Mouse (Mus musculus) myocyte (in vitro differentiated cells): Measurements from ENCODE around the gene Cyp11a1. TPM values are rescaled to one million over a fixed set of nuclear protein-coding genes. Genes with fewer than 3 reads are reported as not detected.
A peak's percentile ranks its signal among the peaks of the same experiment; 100 is the strongest.

Experiments
- H3K27me3 ChIP-seq: one replicate; pipeline ENCODE4 v1.6.1; 2011; ENCODE audit not compliant: control insufficient read depth, insufficient read depth, insufficient read length
- H3K36me3 ChIP-seq: one replicate; pipeline ENCODE4 v1.6.1; 2011; ENCODE audit not compliant: control insufficient read depth, insufficient read depth
- H3K4me2 ChIP-seq: one replicate; pipeline ENCODE4 v1.6.1; 2011; ENCODE audit warnings: low read depth, control low read depth
- H3K4me3 ChIP-seq: one replicate; pipeline ENCODE4 v1.5.1; 2011; ENCODE audit warnings: mild to moderate bottlenecking, control low read depth, moderate library complexity
- H3K79me2 ChIP-seq: one replicate; pipeline ENCODE4 v1.6.1; 2011; ENCODE audit not compliant: control insufficient read depth, insufficient read depth
- H3ac ChIP-seq: one replicate; pipeline ENCODE4 v1.6.1; 2011; ENCODE audit not compliant: control insufficient read depth, insufficient read length
- CEBPB ChIP-seq: IDR thresholded peaks from 2 replicates; pipeline ENCODE4 v1.6.1; 2011; ENCODE audit warnings: mild to moderate bottlenecking, moderate library complexity; ENCODE audit not compliant: poor library complexity, insufficient read depth, severe bottlenecking
- E2F4 ChIP-seq: IDR thresholded peaks from one replicate; pipeline ENCODE4 v1.6.1; 2011; ENCODE audit warnings: mild to moderate bottlenecking, control low read depth, moderate library complexity; ENCODE audit not compliant: insufficient read depth
- MAX ChIP-seq: IDR thresholded peaks from one replicate; pipeline ENCODE4 v1.6.1; 2011; ENCODE audit warnings: low read depth, mild to moderate bottlenecking, control low read depth
- MYOD1 ChIP-seq, 3 experiments: IDR thresholded peaks; one replicate each; pipeline ENCODE4 v1.6.1; 2011; ENCODE audit warnings: control low read depth in 2 of 3, low read depth in 2 of 3, mild to moderate bottlenecking in 2 of 3, moderate library complexity in 1 of 3; ENCODE audit not compliant: insufficient read length in 2 of 3, control insufficient read depth in 1 of 3
- MYOG ChIP-seq, 3 experiments: IDR thresholded peaks; one replicate each; pipeline ENCODE4 v1.6.1; 2011; ENCODE audit warnings: control low read depth in 2 of 3, low read depth in 2 of 3, mild to moderate bottlenecking in 2 of 3; ENCODE audit not compliant: insufficient read length in 2 of 3, control insufficient read depth in 1 of 3, insufficient read depth in 1 of 3
- POLR2A ChIP-seq: IDR thresholded peaks from one replicate; pipeline ENCODE4 v1.6.1; 2011; ENCODE audit warnings: low read depth, mild to moderate bottlenecking, control low read depth, moderate library complexity; ENCODE audit not compliant: insufficient read length
- POLR2AphosphoS2 ChIP-seq: IDR thresholded peaks from one replicate; pipeline ENCODE4 v1.6.1; 2011; ENCODE audit warnings: low read depth, control low read depth; ENCODE audit not compliant: insufficient read length
- REST ChIP-seq: IDR thresholded peaks from one replicate; pipeline ENCODE4 v1.6.1; 2011; ENCODE audit warnings: mild to moderate bottlenecking, control low read depth, moderate library complexity; ENCODE audit not compliant: insufficient read depth, insufficient read length
- SRF ChIP-seq: IDR thresholded peaks from one replicate; pipeline ENCODE4 v1.6.1; 2011; ENCODE audit warnings: low read depth; ENCODE audit not compliant: control insufficient read depth, insufficient read length
- TCF12 ChIP-seq: IDR thresholded peaks from one replicate; pipeline ENCODE4 v1.6.1; 2011; ENCODE audit warnings: mild to moderate bottlenecking, control low read depth; ENCODE audit not compliant: poor library complexity, insufficient read depth, severe bottlenecking
- TCF3 ChIP-seq: IDR thresholded peaks from one replicate; pipeline ENCODE4 v1.6.1; 2011; ENCODE audit warnings: low read depth, control low read depth; ENCODE audit not compliant: insufficient read length
- USF1 ChIP-seq: IDR thresholded peaks from one replicate; pipeline ENCODE4 v1.6.1; 2011; ENCODE audit warnings: low read depth, mild to moderate bottlenecking, control low read depth, moderate library complexity
- polyA plus RNA-seq: library from polyadenylated mRNA; unstranded; fragments of >200 nt; fragmentation: generic; extraction: Trizol; gene quantifications from one replicate; pipeline ENCODE4 v1.2.1, GENCODE M21; 2012; ENCODE audit warnings: missing spikeins

The Cyp11a1 gene
- polyA plus RNA-seq, 1 experiment, result 0.11 TPM

DNA sequence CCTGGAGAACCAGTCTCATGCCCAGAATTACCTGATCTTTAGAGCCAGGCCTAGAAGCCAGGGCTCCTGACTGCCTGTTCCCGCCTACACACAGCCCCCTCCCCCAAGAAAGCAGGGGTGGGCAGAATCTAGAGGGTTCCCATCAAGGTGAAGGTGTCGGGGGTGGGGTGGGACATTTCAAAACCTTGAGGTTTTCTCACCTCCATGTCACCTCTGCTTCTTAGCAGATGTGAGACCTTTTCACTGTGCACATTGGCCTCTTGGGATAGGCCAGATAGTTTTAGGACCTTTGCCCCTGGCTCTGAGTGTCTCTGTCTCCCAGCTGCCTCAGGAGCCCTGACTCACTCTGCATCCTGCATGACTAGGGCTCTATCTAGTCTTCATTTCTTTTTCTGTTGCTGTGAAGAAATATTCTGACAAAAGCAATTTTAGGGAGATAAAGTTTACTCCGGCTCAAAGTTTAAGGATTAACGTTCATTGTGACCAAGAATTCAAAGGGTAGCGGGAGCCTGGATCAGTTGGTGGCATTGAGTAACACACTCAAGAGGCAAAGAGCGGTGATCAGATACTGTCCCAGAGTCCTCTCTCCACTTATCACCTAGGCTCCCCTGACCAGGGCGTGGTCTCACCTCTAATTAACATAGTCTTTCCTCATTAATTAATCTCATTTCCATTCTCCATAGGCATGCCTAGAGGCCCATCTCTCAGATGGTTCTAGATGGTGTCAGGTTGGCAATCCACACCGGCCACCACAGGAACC lies 37.2 kb upstream of the Cyp11a1 start:
- Histone ChIP-seq H3K4me3 (no peak overlapping the region), H3K36me3 (no peaks in the 10 kb centered on the region)
- TF ChIP-seq MAX (no peak), MYOG (IDR thresholded peaks at IDR 0.05; ENCODE audit: control insufficient read depth in 1 of 3, insufficient read depth in 1 of 3, insufficient read length in 2 of 3, low read depth in 2 of 3) (no peak), USF1 (no peak), POLR2AphosphoS2 (no peak), TCF12 (no peak), CEBPB (no peak), MYOD1 (IDR thresholded peaks at IDR 0.05; ENCODE audit: control insufficient read depth in 1 of 3, insufficient read length in 2 of 3, low read depth in 2 of 3) (no peak), REST (no peak), POLR2A (no peak), SRF (no peak), TCF3 (no peak), E2F4 (no peak)

DNA sequence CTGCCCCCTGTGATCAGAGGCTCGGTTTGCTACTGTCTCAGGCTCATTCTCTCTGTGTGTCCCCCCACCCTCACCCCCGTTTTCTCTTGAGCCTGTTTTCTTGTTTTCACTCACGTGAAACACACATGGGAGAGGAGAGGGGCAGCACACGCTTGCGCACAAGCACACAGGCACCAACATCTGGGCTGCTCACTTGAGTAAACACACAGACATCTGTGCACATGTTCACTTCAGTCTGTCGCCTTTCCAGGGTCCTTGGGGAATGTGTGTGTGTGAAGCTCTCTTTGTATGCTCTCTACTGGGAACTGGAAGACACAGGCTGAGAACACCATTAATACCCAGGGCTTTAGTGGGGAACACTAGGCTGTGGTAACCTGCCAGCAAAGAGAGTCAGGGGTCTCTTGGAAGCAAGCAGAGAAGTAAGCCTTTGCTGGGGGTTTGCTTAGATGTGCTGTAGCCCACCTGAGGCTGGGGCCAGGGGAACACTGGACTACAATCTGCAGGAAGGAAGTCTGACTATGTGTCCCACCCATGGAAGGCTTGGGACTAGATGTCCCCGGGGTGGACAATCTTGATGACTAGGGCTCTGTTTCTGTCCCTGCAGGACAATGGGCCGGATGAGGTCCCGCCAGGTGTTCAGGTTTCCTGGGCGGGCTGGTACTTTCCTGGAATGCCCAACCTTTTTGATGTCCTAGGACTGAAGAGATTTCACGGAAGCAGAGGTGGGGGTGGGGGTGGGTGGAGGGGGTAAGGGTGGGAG lies 36.3 kb upstream of the Cyp11a1 start:
- Histone ChIP-seq H3K36me3 (no peaks in the 10 kb centered on the region), H3K27me3 (no peaks in the 10 kb centered on the region), H3ac (no peak overlapping the region), H3K79me2 (no peaks in the 10 kb centered on the region), H3K4me3 (no peak overlapping the region), H3K4me2 (no peak overlapping the region)
- TF ChIP-seq SRF (no peak), MYOD1 (IDR thresholded peaks at IDR 0.05; ENCODE audit: control insufficient read depth in 1 of 3, insufficient read length in 2 of 3, low read depth in 2 of 3) (no peak), POLR2AphosphoS2 (no peak), MYOG (IDR thresholded peaks at IDR 0.05; ENCODE audit: control insufficient read depth in 1 of 3, insufficient read depth in 1 of 3, insufficient read length in 2 of 3, low read depth in 2 of 3) (no peak), TCF12 (no peak), TCF3 (no peak), CEBPB (no peak), E2F4 (no peak), MAX (no peak), POLR2A (no peak), USF1 (no peak), REST (no peak)

More for the DNA sequence above, 37.2 kb upstream of the Cyp11a1 start:
- Histone ChIP-seq H3K27me3 (no peaks in the 10 kb centered on the region), H3ac (no peak overlapping the region), H3K4me2 (no peak overlapping the region), H3K79me2 (no peaks in the 10 kb centered on the region)

DNA sequence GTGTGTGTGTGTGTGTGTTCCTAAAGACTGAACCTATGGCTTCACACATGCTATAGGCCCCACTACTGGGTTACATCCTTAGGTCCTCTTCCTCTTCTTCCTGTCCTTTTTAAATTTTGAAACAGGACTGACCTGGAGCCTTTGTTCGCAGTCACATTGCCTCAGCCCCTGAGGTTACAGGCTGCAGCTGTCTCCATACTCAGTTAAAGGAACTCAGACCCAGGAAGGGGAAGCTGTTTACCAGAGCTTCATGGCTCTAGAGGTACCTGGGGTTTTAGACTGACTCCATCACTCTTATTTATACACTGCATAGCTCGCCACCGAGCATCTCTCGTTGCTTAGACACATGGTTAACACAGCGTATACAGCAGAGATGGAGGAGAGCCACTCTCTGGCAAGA lies 34.8 kb upstream of the Cyp11a1 start:
- Histone ChIP-seq H3K79me2 (no peaks in the 10 kb centered on the region), H3K4me3 (no peak overlapping the region), H3K36me3 (no peaks in the 10 kb centered on the region), H3ac (no peak overlapping the region), H3K27me3 (no peaks in the 10 kb centered on the region), H3K4me2 (peak overlapping the region; percentile 81)
- TF ChIP-seq REST (no peak), TCF3 (no peak), POLR2A (no peak), CEBPB (no peak)

DNA sequence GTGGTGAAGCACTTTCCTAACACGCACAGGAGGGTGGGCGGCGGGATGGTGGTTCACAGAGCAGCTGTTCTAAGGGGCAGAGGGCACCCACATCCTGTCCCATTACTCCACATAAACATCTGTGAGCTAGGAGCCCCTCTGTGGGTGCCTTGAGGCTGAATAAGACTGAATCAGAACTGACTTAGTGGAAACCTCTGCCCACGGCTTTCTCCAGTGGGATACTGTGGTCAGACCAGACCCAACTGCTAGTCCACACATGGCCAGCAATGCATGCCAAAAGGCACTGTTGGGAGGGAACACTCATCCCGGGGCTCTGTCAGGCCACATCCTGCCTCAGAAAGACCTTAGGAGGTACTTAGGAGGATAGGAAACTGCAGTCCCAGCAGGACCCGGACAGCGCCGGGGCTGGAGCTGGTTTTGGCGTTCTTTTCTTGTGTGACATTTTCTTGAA lies 34.0 kb upstream of the Cyp11a1 start:
- Histone ChIP-seq H3K79me2 (no peaks in the 10 kb centered on the region), H3K4me2 (peak overlapping the region; percentile 81)
- peak in 2 of 3 experiments; percentile 87 for TF ChIP-seq MYOD1 (IDR thresholded peaks at IDR 0.05; ENCODE audit: control insufficient read depth in 1 of 3, insufficient read length in 2 of 3, low read depth in 2 of 3)
- 0 out of 2 replicates have a peak, but pooled peaks have one; percentile 10 for TF ChIP-seq CEBPB
- TF ChIP-seq SRF, result no peak
- peak in 1 of 3 experiments; percentile 13 for TF ChIP-seq MYOG (IDR thresholded peaks at IDR 0.05; ENCODE audit: control insufficient read depth in 1 of 3, insufficient read depth in 1 of 3, insufficient read length in 2 of 3, low read depth in 2 of 3)
- no peak for TF ChIP-seq E2F4
- TF ChIP-seq TCF3, result peak; percentile 58

More for the DNA sequence above, 34.0 kb upstream of the Cyp11a1 start:
- Histone ChIP-seq H3K27me3 (no peaks in the 10 kb centered on the region), H3K36me3 (no peaks in the 10 kb centered on the region), H3ac (no peak overlapping the region), H3K4me3 (peak overlapping the region; percentile 4)
